Mouse (Mus musculus) kidney, adult 18-20 months (tissue): Measurements from ENCODE around the gene Dus3l.

Source experiments
- DNase-seq: peaks from one replicate; pipeline ENCODE4 v3.0.0; 2021

The Dus3l gene

DNA sequence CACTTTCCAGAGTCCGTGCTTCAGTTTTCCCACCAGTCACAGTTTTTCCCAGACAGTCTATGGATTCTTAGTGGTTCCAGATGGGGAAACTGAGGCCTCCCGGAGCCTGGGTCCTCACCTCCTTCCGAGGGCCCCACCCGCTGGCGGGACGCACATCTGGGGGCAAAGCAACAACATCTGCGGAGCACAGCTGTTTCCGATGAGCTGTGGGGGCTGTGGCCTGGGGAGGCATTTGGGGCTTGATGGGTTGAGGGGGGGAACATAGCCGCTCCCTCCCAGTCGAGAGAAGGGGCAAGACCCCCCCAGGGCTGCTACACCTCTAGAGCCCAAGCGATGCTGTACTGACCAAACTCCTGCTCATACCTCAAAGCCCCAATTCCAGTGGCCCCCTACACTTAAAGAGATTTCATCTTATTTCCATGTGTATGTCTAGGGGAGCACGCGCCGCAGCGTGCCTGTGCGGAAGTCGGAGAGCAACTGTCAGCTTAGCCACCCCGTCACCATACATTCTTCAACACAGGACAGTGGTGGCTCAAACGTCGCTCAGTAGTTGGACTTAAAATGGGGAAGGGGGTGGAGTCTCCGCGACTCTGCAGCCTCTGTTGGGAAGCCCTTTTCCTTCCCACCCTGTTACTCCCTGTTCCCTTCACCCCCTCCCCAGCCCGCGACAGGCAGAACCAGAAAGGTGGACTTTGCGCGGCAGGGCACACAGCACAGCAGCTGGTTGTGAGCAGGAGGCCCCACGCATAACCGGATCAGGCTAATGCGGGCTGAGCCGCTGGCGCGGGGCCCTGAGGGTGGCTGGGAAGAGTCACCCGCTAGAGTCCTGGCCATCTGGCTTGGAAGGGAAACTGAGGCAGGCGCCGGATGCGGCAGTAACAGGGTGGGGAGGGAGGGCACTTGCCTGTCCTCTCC, 10.0 kb upstream of the Dus3l start:
- DNase-seq, result peak; percentile 39

DNA sequence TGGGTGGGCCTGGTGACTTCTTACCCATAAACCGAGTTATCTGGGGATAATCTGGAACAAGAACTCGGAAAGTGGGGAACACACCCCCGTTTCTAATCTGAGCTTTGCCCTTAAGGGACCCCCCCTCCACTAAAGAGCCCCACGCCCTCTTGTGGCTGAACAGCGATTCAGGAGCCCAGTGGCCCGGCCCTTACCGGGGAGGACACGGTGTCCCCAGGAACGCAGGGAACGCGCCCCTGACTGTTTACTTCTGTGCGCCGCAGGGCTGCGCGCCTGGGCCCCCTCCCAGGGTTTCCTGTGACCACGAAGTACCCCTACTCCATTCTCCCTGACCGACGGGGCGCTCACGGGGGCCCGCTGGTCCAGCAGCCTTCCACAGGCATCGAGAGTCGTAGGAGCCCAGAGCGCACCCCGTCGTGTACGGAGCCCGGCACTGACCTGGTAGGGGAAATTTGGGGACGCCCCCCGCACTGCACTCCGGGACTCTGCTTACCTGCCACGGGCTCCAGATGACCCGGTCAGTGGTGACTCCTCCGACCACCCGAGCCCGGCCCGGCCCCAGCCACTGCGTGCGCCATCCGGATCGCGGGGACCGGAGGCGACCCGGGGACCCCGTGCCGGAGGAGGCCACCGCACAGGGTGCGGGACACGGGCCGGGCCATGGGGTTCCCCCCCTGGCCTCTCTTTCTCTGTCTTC, 7.7 kb upstream of the Dus3l start:
- peak; percentile 51 for DNase-seq

DNA sequence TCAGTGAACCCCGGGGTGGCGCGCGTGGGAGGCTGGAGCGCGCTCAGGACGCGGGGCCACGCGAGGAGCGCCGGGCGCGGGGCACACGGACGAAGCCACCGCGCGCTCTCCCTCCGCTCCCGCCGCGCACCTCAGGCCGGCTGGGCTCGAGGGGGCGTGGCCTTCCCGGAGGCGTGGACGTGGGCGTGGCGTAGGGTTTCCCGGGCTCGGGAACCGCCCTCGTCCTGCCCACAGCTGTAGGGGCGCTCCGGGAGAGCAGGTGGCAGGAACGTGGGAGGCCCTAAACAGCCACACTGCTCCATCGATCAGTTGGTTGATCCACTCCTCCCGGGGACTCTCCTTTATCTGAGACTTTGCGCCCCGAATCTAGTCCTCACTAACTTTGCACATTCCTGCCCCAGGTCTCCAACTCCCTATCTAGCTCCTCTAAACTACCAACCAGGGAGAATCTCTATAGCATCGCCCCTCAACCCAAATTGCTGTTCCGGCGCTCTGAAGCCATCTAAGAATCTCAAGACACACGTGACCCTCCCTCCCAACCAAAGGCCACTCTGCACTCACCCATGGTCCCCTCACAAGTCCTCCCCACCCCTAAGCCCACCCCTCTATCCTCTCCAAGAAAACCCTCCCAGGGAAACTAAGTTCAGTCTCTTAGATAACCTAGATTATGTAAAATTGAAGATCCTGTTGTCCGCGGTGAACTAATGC, 7.0 kb upstream of the Dus3l start, which contains the start of gene Nrtn:
Nrtn (minus strand) TSS at position 115 of the 708 bp plus-strand sequence.
- DNase-seq, result peak; percentile 96

DNA sequence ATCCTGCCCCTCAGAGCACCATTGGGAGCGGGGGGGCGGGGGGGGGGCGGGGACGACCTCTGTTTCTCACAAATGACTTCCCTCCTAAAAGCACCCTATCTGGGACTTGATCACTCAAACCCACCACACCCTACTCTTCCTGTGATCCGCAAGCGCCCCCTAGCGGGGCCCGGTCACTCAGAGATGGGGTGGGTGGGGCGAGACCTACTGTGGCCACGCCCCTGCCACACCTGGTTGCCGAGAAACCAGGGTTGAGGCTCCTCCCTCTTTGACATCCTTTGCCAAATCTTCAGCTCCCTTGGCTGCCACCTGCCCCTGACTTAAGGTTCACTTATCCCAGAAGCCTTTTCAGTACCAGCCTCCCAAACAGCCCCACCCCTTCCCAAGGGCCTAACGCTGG, 6.4 kb upstream of the Dus3l start:
- peak; percentile 86 for DNase-seq

DNA sequence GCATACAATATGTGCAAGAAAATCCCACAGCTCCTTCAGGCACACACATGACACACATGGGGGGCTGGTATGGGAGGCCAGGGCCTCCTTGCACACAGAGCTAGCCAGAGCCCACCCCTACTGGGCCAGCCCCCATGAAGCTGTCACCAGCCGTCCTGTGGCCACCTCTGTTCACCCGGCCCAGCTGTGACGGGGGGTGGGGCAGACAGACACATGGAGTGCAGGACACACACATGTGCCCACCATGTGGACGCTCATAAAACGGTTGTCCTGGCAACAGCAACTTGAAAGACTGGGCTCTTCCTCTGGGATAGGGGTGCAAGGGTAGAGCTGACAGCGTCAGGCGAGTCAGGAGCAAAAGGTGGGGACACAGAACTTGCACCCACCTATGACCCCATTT, 5.3 kb upstream of the Dus3l start:
- no peak for DNase-seq

DNA sequence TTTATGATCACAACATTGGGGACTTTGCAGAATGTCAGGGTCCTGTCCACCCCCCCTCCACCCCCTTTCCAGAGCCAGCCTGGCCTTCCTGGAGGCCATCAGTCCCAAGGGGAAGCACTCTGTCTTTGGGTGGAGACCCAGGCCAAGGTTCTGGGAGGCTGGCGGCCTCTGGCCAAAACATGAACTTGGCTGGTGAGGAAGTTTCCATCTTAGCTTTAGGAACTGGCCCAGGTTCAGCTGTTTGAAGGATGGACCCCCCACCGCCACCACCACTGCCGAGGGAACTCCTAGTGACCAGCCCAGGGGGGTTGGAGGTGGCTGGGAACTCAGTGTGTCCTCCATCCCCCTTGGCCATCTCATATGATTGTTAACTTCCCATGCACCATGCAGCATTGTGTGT, 3.5 kb upstream of the Dus3l start:
- DNase-seq, result no peak

DNA sequence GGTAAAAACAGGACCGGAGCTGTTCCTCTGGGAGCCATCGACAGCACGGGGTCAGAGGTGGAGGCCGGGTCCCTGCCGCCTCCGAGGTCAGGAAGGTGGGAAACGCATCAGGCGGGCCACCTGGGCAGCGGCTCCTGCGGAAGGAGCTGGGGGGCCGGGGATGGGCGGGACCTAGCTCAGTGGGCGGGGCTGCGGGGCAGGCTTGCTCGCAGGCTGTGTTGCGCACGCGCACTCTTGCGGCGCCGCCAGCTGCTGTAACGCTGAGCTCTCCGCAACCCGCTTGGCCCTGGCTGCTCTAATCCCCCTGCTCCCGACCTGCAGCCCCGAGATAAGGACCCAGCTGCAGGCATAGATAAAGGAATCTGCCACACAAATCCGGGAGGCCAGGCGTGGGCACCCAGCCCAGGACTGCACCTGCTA, 2.6 kb upstream of the Dus3l start:
- DNase-seq, result peak; percentile 87

DNA sequence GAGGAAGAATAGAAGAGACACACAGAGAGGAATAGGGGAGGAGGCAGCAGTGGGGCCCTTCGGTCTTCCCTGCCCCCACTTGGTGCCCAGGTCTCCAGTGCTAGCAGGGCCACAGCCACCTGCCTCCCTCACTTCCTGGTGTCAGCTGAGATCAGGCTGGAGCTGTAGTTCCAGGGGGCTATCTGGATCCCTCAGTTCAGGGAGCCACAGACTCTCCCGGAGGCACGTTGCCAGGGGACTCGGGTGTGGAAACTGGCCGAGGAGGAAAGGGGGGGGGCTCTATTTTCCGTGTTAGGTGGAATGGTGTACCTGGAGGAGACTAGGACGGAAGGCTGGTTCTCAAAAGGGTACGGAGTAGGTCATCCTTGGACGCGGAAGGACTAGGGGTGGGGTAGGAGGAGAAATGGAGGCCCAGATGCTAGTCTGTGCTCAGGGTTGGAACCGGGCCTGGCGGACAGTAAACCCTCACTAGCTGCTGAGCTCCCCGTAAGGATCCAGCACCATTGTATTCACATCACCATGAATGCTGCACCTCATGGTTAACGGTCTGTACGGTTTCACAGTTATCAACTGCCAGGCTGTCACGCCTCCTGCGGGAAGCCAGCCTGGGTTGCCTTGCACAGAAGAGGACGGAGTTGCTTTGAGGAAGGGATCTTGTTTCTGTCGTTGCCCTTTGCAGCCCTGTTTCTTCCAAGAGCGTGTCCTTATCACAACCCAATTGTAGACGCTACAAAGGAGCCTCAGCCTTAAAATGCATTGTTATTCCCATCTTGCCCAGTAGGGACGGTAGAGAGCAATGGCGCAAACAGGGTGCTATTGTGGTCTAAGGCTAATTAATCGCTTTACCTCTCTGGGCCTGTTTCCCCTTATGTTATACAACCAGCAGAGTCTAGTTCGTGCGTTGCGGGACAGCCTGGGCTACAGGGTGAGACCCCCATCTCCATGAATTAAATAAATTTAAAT, 1.5 kb upstream of the Dus3l start:
- DNase-seq, result peak; percentile 64

DNA sequence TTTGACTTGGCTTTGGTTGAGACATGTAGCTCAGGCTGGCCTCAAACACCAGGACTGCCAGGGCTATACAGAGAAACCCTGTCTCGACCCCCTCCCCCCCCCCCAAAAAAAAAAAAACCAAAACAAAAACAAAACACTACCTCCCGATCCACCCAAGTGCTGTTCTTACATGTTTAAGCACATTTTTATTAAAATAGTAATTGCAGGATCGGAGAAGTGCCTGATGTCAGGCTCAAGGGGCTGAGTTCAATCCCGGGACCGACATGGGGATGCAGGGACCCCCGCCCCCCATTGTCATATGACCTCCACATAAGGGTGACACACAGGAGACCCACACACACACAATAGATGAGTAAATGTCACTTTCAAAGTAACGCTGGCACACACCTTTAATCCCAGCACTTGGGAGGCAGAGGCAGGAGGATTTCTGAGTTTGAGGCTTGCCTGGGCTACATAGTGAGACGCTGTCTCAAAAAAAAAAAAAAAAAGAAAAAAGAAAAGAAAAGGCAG, 761 bp upstream of the Dus3l start:
- no peak for DNase-seq

DNA sequence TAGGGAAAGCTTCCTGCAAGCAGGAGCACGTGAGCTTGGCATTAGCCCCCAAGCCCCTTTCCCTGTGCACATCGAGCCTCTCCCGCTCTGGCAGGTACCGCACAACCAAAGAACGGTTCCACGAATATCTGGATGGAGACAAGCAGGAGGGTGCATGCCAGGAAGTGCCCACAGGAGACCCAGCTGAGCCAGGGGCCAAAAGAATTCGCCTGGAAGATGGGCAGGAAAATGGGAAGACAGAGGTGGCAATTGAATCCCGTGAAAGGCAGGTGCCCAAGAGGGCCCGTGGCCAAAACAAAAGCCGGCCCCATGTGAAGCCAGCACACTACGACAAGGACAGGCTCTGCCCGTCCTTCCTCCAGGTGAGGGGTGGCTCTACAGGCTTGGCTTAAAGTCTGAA, 874 bp downstream of the Dus3l start:
- no peak for DNase-seq

DNA sequence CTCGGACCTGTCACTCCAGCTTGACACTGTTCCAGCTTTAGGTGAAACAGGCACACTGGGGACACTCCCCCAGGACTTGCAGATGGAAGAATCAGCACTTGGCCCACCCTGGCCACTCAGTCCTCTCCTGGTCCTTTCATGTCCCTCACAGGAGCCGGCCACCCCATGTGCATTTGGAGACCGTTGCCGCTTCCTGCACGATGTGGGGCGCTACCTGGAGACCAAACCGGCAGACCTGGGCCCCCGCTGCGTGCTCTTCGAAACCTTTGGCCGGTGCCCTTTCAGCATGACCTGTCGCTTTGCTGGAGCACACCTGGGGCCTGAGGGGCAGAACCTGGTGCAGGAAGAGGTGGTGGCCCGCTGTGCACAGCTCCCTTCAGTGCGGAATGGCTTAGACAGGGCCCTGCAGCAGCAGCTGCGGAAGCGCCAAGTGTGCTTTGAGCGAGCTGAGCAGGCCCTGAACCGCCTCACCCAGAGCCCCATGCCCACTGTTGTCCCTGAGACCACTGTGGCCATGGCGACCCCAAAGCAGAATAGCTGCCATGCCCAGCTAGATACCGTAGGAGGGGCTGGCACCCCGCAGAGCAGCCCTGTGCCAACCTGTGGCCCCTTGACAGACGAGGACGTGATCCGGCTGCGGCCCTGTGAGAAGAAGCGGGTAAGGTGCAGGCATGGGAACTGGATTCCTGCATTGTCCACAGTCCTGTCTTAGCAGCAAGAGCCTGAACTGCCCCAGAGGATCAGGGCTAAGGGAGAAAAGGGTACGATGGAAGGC, 2.3 kb downstream of the Dus3l start:
- no peak for DNase-seq

DNA sequence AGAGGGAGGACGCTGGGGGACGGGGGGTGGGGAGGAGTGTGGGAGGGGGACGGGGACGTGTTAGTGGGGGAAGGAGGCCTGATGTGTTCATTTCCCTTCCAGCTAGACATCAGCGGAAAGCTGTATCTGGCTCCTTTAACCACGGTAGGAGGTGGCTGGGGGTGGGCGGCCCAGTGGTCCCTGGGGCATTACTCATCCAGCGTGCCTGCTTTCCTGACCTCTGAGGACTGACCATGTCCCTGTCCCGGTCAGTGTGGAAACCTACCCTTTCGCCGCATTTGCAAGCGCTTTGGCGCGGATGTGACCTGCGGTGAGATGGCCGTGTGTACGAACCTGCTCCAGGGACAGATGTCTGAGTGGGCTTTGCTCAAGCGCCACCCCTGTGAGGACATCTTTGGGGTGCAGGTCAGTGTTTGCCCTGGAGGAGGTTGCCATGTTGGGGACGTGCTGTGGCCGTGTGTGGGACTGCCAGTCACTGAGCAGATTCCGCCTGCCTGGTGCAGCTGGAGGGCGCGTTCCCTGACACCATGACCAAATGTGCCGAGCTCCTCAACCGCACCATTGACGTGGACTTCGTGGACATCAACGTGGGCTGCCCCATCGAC, 3.1 kb downstream of the Dus3l start:
- no peak for DNase-seq

DNA sequence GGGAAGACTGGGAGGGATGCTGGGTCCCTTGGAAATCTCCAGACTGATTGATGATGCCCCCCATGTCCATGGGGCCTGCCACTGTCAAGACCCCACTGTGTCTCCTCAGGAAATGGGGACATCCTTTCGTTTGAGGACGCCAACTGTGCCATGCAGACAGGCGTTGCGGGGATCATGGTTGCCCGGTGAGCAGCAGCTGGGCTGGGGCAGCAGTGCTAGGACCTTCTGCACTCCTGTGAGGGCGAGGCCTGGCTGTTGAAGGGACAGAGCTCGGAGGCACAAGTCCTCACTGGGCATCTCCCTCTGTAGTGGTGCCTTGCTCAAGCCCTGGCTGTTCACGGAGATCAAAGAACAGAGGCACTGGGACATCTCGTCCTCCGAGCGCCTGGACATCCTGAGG, 4.4 kb downstream of the Dus3l start:
- DNase-seq, result no peak

DNA sequence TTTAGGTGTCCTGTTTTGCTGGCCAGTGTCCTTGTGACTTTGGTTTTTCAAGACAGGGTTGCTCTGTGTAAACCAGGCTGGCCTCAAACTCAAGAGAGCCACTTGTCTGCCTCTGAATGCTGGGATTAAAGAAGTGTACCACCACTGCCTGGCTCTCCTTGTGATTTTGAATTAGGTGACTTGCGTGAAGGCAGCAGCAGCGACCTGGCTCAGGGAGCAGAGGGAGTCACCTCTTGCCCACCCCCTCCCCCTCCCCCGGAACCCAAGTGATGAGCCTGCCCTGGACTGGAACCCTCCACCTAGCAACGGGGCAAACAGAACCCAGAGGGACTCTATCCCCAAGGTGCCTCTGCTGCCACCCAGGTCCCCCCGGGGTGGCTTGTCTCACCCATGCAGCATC, 5.4 kb downstream of the Dus3l start, which contains the start of gene Prr22:
Prr22 (plus strand) TSS at position 301 of the 400 bp plus-strand sequence.
- no peak for DNase-seq

DNA sequence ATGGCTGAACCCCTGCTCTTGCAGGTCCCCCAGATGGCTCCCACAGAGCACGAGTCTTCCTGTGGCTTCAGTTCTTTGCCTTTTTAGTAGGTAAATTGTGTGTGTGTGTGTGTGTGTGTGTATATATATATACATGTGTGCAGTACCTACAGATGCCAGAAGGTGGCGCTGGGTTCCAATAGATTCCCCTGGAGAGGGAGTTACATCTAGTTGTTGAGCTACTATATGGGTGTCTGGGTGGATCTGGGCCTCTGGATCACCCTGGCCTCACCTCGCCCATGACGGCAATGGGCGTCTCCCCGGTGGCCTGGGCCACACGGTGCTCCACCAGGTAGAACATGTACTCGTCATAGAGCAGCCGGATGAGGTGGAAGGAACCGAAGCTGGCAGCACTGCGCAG, 13.0 kb downstream of the Dus3l start:
- no peak for DNase-seq

DNA sequence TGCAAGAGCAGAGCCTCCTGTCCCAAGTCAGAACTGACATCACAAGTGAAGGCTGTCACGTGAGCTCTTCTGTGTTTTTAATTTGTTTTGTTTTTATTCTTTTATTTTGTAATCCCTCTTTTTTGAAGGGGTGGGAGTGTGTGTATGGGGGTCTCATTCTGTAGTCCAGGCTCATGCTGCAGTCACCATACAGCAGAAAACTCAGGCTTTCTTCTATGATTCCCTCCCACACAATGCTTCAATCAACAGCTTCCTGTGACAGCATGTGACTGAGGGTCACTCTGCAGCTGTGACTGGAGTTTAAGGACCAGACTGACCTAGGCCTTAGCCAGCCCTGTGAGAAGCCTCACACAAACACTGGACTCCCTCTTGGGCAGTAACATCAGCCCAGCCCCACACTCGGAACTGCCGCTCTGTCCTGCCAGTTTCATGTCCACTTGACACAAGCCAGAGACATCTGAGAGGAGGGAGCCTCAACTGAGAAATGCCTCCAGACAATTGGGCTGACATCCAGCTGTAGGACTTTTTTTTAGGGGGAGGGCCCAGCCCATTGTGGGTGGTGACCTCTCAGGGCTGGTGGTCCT, 14.3 kb downstream of the Dus3l start:
- no peak for DNase-seq

DNA sequence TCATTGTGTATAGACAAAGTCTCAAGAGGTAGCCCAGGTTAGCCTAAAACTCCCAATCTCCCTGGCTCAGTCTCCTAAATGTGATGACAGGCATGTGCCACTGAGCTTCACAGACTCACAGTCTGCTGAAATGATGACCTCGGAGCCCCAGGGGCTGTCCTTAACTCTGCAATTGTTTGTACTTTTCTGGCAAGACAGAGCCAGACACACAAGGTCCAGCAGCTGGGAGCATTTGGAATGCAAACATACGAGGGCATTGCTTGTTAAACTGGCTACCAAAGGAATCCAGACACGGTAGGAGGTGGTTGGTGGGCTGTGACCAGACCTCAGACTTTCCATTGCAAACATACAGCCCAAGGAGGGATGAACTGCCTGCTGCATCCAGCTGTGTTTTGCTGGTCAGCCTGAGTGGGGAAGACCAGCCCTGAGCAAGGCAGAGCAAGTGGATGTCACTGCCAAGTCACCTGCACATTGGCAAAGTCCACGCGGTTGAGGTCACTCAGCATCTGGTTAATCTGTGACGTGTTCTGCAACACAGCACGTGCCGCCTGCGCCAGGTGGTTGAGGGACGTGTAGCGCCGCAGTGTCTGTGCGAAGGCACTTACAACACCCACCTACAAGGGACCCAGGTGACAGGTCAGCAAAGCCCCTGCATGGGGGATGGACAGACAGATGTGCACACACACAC, 15.9 kb downstream of the Dus3l start:
- DNase-seq, result peak; percentile 62

DNA sequence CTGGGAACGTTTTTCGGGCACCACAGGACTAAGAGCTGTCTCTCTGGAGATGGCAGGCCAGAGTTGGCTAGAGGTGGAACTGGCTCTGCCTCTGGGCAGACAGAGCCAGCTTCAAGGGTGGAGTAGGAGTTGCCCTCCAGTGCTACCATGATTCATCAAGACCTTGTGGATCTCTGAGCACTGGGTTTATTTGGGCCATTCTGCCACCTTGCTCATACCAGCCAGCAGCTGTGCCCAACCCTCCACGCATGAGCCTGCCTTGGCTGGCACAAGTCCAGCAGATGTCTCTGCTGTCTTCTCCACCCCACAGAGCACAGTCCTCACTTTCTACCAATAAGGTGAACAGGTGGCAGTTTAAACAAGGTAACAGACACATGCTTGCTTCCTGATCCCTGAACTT, 24.3 kb downstream of the Dus3l start:
- DNase-seq, result no peak

DNA sequence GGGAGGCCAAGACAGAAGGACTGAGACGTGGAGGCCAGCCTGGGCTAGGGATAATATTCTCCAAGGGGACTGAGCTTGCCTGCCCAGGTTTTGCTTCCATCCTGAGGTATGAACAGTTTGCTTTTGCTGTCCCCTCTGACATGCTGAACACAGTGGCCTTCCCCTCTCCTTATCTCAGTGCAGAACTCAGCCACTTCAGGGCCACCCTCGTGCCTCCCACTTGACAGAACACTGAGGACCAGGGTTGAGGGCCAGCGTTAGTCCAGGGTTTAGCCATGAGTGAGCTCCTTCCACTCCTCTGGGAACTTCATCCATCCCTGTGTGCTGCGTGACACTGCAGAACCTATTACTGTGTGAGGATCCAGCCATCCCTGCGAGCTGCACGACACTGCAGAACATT, 24.7 kb downstream of the Dus3l start:
- DNase-seq, result no peak

DNA sequence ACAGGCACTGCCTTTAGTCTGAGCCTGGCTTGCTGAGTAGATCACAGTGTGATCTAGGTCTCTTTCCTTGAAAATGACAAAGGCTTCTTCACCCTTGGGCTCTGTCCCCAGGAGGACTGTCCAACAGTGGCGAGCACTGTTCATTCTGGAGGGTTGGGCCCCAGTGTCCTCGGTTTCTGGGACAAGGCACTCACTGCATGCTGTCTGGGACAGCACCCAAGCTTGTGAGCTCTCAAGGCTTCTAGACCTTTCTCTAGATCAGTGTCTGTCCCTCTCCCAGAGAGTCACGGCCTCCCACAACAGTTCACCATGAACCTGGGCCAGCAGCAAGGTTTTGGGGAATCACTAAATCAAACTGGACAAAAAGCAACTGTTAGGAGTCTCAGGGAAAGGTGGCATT, 28.0 kb downstream of the Dus3l start:
- no peak for DNase-seq
